ENCODE assay signal across 8 mouse cellular contexts in the genomic region with DNA sequence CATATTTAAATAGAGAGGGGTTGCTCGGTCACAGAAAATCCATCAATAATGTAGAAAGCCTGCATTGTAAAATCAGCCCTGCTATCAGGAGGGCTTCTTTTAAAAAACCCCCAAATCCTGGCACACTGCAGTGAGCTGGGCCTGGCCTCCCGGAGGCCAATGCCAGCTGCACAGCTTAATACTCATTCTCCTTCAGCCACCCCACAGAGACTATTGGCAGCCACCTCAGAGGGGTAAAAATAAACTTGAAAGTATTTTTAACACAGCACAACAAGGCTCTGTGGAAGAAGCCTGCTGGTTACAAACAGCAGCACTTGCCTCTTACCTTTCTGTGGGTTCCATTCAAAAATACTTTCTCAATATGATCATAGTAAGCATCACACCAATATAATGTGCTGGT.
DNase-seq lines count a peak whose midpoint lies in the region.
"Had no signal": no experiment of that assay in that cellular context is flagged by ENCODE, and none has a peak within 500 bp of the region (broad histone marks: within the 10 kb centered on the region; RNA-seq: fewer than 3 reads in every experiment).

No protein-coding gene starts in this region.

- intact Hi-C loops in heart, postnatal 10 days (cut with DNase I): no loop called here
- intact Hi-C loops in left cerebral cortex, postnatal 4 days (cut with DNase I): no loop called here

- peak; percentile 79 for DNase-seq in cerebellum, adult 11-12 months
- peak; percentile 87 to 93 for DNase-seq in cerebellum, postnatal 14 days
- DNase-seq in heart, postnatal 10 days: peak; percentile 59 to 65
- DNase-seq in left cerebral cortex, postnatal 4 days: peak; percentile 77
- DNase-seq in spleen, postnatal 14 days (ENCODE audit: low spot score in 2 of 2): no peak
- DNase-seq in c-Kit-positive CD71-positive TER-119-positive erythroid progenitor cells, embryonic 14.5 days (ENCODE audit: low spot score): no peak
- no peak for DNase-seq in adrenal gland, postnatal 36 days
- DNase-seq: thymus, postnatal 25 days had no signal

Comparison
In these comparisons a context has a peak if more than half of its experiments do, and no peak if none do; other contexts are left out.
1. DNase-seq: peak in cerebellum, adult 11-12 months (single experiment), cerebellum, postnatal 14 days (2 of 2), heart, postnatal 10 days (2 of 2) and left cerebral cortex, postnatal 4 days (single experiment); none in spleen, postnatal 14 days (0 of 2), c-Kit-positive CD71-positive TER-119-positive erythroid progenitor cells, embryonic 14.5 days (single experiment) and adrenal gland, postnatal 36 days (0 of 2).